Mouse (Mus musculus): ENCODE results near the gene Zfp65. TPM values are rescaled to one million over a fixed set of nuclear protein-coding genes. Genes with fewer than 3 reads are reported as not detected.
"Not testable (repeated sequence)": the region's sequence is repeated elsewhere in the genome, so short reads cannot be mapped to it uniquely, and the experiment has no call there.

The Zfp65 gene
- polyA plus RNA-seq (2015; fragmentation: Nextera tagmentation; extraction: Ambion mirVana): 8.0 and 8.1 TPM in 2 replicates

DNA sequence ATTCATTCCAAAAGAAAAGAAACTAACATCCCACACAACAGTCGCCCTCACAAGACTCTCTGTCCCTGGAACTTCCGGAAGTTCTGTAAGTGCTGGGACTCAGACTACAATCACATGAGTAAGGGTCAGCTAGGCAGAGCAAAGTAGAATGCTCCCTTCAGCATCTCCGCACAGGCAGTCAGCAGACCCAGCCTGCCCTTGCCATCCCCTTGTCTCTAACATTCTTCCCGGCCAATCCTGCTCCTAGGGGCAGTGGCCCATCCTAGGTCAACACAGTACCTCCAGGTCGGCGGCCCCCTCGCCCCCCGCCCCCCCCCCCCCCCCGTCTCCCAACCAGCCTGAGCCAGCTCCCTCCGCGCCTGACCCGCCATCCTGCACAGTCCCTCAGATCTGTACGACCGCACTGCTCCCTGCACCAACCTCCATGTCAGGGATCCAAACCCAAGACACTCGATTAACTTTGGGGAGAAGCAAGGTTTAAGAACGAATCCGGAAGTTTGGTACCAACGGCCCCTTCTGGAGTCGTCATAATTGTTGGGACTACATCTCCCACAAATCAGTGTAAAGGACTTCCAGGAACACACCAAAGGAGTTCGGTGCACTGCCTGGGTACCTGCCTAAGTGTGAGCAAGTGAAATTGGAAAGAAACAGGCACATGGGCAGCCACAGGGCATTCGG, at the start of gene Zfp65:
Zfp65 (minus strand) TSS at position 533 of the 678 bp plus-strand sequence.
- no peaks in the 10 kb centered on the region for H3K36me3 ChIP-seq
- H3K27ac ChIP-seq: peak within 1 kb of the TSS; percentile 34; the same call in 1 of the 2 replicates
- H3K4me1 ChIP-seq: peaks cover 12% of the 10 kb centered on the region
- 0 out of 2 replicates have a peak, but pooled peaks cover 6% of the 10 kb centered on the region for H3K9me3 ChIP-seq
- ATAC-seq (ENCODE audit: low FRiP score, low read depth): peak; percentile 90
- no peaks in the 10 kb centered on the region for H3K27me3 ChIP-seq
- H3K4me2 ChIP-seq (replicated peaks): peak within 1 kb of the TSS; percentile 67
- H3K4me3 ChIP-seq: peak within 1 kb of the TSS; percentile 59
- 3% methylated on average over 14 of the region's 21 CpGs for WGBS
- peak within 1 kb of the TSS; percentile 75 for H3K9ac ChIP-seq

GRCm38 (mm10) chr13:67763031-67763768, 34.2 kb upstream of the Zfp65 start:
- 80% methylated on average over 2 of the region's 2 CpGs for whole genome bisulfite sequencing

GRCm38 (mm10) chr13:67759966-67760365, 31.0 kb upstream of the Zfp65 start:
- 67% methylated on average over 1 of the region's 1 CpGs for WGBS
- Histone ChIP-seq H3K27me3 (no peaks in the 10 kb centered on the region), H3K4me1 (no peaks in the 10 kb centered on the region), H3K4me3 (no peak overlapping the region), H3K9ac (no peak overlapping the region), H3K9me3 (no peaks in the 10 kb centered on the region), H3K27ac (no peak overlapping the region), H3K36me3 (no peaks in the 10 kb centered on the region), H3K4me2 (replicated peaks) (no peak overlapping the region)
- ATAC-seq (ENCODE audit: low FRiP score, low read depth): no peak

More at GRCm38 (mm10) chr13:67763031-67763768, 34.2 kb upstream of the Zfp65 start:
- H3K36me3 ChIP-seq: no peaks in the 10 kb centered on the region
- H3K27me3 ChIP-seq: no peaks in the 10 kb centered on the region
- ATAC-seq (ENCODE audit: low FRiP score, low read depth): no peak
- no peak overlapping the region for H3K27ac ChIP-seq
- H3K4me3 ChIP-seq: no peak overlapping the region
- no peaks in the 10 kb centered on the region for H3K4me1 ChIP-seq
- H3K9ac ChIP-seq: no peak overlapping the region
- no peak overlapping the region for H3K4me2 ChIP-seq (replicated peaks)
- no peaks in the 10 kb centered on the region for H3K9me3 ChIP-seq

- Histone ChIP-seq H3K4me1 (peaks cover 4% of the 10 kb centered on the region), H3K9ac (no peak overlapping the region), H3K4me3 (peak overlapping the region; percentile 69; the same call in 1 of the 2 replicates), H3K27ac (no peak overlapping the region), H3K27me3 (no peaks in the 10 kb centered on the region), H3K4me2 (replicated peaks) (peak overlapping the region; percentile 68; the same call in 1 of the 2 replicates), H3K9me3 (no peaks in the 10 kb centered on the region), H3K36me3 (peaks cover 10% of the 10 kb centered on the region)
- no peak for ATAC-seq (ENCODE audit: low FRiP score, low read depth)
- WGBS: 88% methylated on average over 6 of the region's 6 CpGs
Measured at GRCm38 (mm10) chr13:67755761-67756160, 26.8 kb upstream of the Zfp65 start.

GRCm38 (mm10) chr13:67754333-67755306, 25.6 kb upstream of the Zfp65 start, which contains the start of gene Zfp85:
Zfp85 (minus strand) TSS chr13:67755228.
- Histone ChIP-seq H3K27me3 (no peaks in the 10 kb centered on the region), H3K9ac (peak within 1 kb of the TSS; percentile 70), H3K36me3 (peaks cover 13% of the 10 kb centered on the region), H3K4me3 (peak within 1 kb of the TSS; percentile 69), H3K4me2 (replicated peaks) (peak within 1 kb of the TSS; percentile 68), H3K4me1 (peaks cover 4% of the 10 kb centered on the region), H3K27ac (peak within 1 kb of the TSS; percentile 65; the same call in 1 of the 2 replicates), H3K9me3 (no peaks in the 10 kb centered on the region)
- ATAC-seq (ENCODE audit: low FRiP score, low read depth): peak; percentile 96
- 8% methylated on average over 24 of the region's 24 CpGs for WGBS

GRCm38 (mm10) chr13:67743896-67744295, 14.9 kb upstream of the Zfp65 start:
- no peak overlapping the region for H3K9ac ChIP-seq
- no peak for ATAC-seq (ENCODE audit: low FRiP score, low read depth)
- 86% methylated on average over 9 of the region's 9 CpGs for WGBS

GRCm38 (mm10) chr13:67742941-67743340, 14.0 kb upstream of the Zfp65 start:
- no peak for ATAC-seq (ENCODE audit: low FRiP score, low read depth)
- WGBS: 88% methylated on average over 3 of the region's 3 CpGs
- Histone ChIP-seq H3K9me3 (peaks cover 12% of the 10 kb centered on the region), H3K27me3 (no peaks in the 10 kb centered on the region), H3K36me3 (peaks cover 6% of the 10 kb centered on the region), H3K4me1 (no peaks in the 10 kb centered on the region), H3K9ac (no peak overlapping the region), H3K4me2 (replicated peaks) (no peak overlapping the region), H3K27ac (no peak overlapping the region), H3K4me3 (no peak overlapping the region)

More at GRCm38 (mm10) chr13:67743896-67744295, 14.9 kb upstream of the Zfp65 start:
- no peak overlapping the region for H3K27ac ChIP-seq
- peaks cover 18% of the 10 kb centered on the region for H3K9me3 ChIP-seq
- no peaks in the 10 kb centered on the region for H3K27me3 ChIP-seq
- no peak overlapping the region for H3K4me2 ChIP-seq (replicated peaks)
- H3K4me1 ChIP-seq: no peaks in the 10 kb centered on the region
- no peak overlapping the region for H3K4me3 ChIP-seq
- peaks cover 15% of the 10 kb centered on the region for H3K36me3 ChIP-seq

GRCm38 (mm10) chr13:67734391-67734790, 5.4 kb upstream of the Zfp65 start:
- not testable (repeated sequence) for H3K4me3 ChIP-seq; H3K9ac ChIP-seq; ATAC-seq (ENCODE audit: low FRiP score, low read depth); H3K36me3 ChIP-seq; H3K4me1 ChIP-seq; H3K4me2 ChIP-seq (replicated peaks); H3K27me3 ChIP-seq; H3K27ac ChIP-seq
- WGBS: 93% methylated on average over 9 of the region's 9 CpGs
- peaks cover 15% of the 10 kb centered on the region for H3K9me3 ChIP-seq

DNA sequence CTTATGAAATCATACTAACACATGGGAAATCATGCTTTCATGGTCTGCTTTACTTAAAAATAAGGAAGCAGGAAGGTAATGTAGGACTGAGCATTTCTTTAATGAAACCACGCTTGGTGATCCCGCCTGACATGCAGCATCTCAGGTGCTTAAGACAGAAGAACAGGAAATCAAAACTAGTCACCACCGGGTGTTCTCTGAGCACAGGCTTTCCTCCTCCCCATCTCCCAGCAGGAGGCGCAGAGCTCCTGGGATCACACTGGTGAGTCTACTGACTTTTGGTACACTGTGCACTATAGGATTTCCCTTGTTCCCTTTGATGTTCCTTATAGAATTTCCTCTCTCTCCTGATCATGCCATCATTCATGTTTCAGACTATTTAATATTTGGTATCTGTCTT, 468 bp upstream of the Zfp65 start:
- ATAC-seq (ENCODE audit: low FRiP score, low read depth): peak; percentile 66
- H3K36me3 ChIP-seq, H3K27me3 ChIP-seq, H3K27ac ChIP-seq: not testable (repeated sequence)
- 51% methylated on average over 4 of the region's 4 CpGs for WGBS
- peaks cover 12% of the 10 kb centered on the region for H3K4me1 ChIP-seq
- H3K4me3 ChIP-seq: peak overlapping the region; percentile 59
- H3K4me2 ChIP-seq (replicated peaks): peak overlapping the region; percentile 67
- peaks cover 12% of the 10 kb centered on the region for H3K9me3 ChIP-seq
- H3K9ac ChIP-seq: peak overlapping the region; percentile 75

GRCm38 (mm10) chr13:67728106-67728505, 867 bp downstream of the Zfp65 start:
- H3K9me3 ChIP-seq: no peaks in the 10 kb centered on the region
- WGBS: 75% methylated on average over 1 of the region's 1 CpGs
- H3K27ac ChIP-seq: no peak overlapping the region
- H3K9ac ChIP-seq: no peak overlapping the region
- peak overlapping the region; percentile 67 for H3K4me2 ChIP-seq (replicated peaks)
- peak overlapping the region; percentile 59 for H3K4me3 ChIP-seq
- peaks cover 17% of the 10 kb centered on the region for H3K4me1 ChIP-seq
- no peaks in the 10 kb centered on the region for H3K36me3 ChIP-seq
- no peak for ATAC-seq (ENCODE audit: low FRiP score, low read depth)
- H3K27me3 ChIP-seq: no peaks in the 10 kb centered on the region

GRCm38 (mm10) chr13:67725331-67725730, 3.6 kb downstream of the Zfp65 start:
- H3K4me1 ChIP-seq: peaks cover 17% of the 10 kb centered on the region
- H3K9ac ChIP-seq; H3K27ac ChIP-seq; H3K36me3 ChIP-seq; H3K4me3 ChIP-seq; H3K27me3 ChIP-seq; H3K9me3 ChIP-seq; ATAC-seq (ENCODE audit: low FRiP score, low read depth); H3K4me2 ChIP-seq (replicated peaks): not testable (repeated sequence)
- WGBS: 77% methylated on average over 2 of the region's 2 CpGs
